Mouse (Mus musculus): Measurements from ENCODE around the gene Pold4. TPM values are rescaled to one million over a fixed set of nuclear protein-coding genes. Genes with fewer than 3 reads are reported as not detected.

Gene Pold4
- polyA plus RNA-seq, 1 experiment from 2014 or later: 49.5 TPM

DNA sequence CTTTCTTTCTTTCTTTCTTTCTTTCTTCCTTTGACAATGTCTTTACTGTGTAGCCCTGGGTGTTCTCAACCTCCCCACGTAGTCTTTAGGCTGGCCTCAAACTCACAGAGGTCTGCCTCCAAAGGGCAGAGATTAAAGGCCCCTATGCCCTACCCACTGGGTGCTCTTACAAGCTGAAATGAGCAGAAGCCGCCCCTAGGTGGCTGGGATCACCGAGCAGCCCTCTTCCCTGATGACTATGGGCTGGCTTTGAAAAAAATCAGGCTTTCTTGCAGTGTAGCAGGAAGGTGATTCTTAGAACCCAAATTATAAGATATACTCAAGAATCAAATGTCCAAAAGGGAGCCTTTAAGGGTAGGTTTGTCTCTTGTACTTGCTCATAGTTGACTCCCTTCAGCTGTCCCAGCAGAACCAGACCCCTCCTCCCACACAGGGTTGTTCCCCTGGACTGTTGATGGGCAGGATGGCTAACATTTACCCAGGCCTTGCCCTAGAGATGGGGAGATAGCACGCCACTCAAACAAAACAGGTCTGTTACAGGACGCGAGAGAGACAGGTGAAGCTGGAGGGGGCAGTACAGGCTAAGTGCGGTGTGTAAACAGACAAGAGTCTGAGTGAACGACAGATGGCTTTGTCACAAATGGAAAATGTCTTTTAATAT lies 29.5 kb downstream of the Pold4 start:
- no peaks in the 10 kb centered on the region for H3K27me3 ChIP-seq
- ChIA-PET POLR2A (interaction anchor here (0.6 kb wide), 1 partner anchor 47 kb away, joined by 3 read pairs; the partner anchor contains the start of gene AC109138.7), CTCF (interaction anchor here (1.2 to 1.5 kb wide), 2 partner anchors 23 to 54 kb away, joined by 3 to 4 read pairs; no protein-coding TSS in a partner anchor)
- in situ Hi-C loops (cut with MboI; ENCODE audit: low pct_unique_long_range_greater_than_20kb): no loop called here
- TF ChIP-seq CTCF (IDR thresholded peaks at IDR 0.05): no peak
- DNase-seq (ENCODE audit: low read depth, low spot score) (no peak), ATAC-seq (no peak)

DNA sequence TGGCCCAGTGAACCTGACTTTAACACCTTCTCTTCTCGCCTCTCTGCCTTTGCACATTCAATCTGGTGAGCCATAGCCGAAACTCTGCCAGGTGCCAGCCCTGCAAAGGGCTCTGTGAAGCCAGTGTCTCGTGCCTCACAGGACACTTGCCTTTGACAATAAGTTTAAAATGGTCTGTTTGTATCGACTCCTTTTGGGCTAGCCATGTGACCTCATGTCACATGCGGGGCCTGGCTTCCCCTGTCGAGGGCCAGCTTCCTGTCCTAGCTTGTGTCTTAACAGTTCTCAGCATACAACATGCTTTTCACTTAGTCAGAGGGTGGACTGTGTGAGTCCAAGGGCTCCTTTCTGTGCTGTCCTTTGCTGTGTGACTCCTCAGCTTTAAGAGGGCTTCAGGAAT lies 31.1 kb downstream of the Pold4 start:
- in situ Hi-C loops (cut with MboI; ENCODE audit: low pct_unique_long_range_greater_than_20kb): no loop called here
- no peaks in the 10 kb centered on the region for H3K27me3 ChIP-seq
- no peak for ATAC-seq
- POLR2A ChIA-PET: no interaction called here
- TF ChIP-seq CTCF (IDR thresholded peaks at IDR 0.05): no peak
- no peak for DNase-seq (ENCODE audit: low read depth, low spot score)
- CTCF ChIA-PET: interaction anchor here (1.5 kb wide), 1 partner anchor 21 kb away, joined by 4 read pairs; no protein-coding TSS in a partner anchor

DNA sequence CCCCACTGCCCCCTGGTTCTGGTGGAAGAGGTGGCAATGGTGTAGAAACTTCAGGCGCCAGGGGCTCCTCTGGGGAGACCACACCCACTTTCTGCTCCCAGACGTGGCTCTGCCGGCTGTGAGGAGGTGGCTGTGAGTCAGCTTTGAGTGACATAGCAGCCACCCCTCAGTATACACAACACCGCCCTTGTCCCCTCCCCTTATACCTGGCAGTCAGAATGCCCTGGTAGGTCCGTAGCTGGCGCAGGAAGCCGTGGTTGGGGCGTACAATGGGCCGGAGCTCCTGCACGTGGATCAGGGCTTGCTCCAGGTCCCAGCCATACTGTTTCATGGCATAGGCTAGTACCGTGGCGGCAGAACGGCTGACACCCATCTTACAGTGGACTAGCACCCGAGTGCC lies 32.0 kb downstream of the Pold4 start:
- no peak for TF ChIP-seq CTCF (IDR thresholded peaks at IDR 0.05)
- ChIA-PET POLR2A (no interaction called here), CTCF (no interaction called here)
- in situ Hi-C loops (cut with MboI; ENCODE audit: low pct_unique_long_range_greater_than_20kb): no loop called here
- no peaks in the 10 kb centered on the region for H3K27me3 ChIP-seq
- ATAC-seq: no peak
- no peak for DNase-seq (ENCODE audit: low read depth, low spot score)

DNA sequence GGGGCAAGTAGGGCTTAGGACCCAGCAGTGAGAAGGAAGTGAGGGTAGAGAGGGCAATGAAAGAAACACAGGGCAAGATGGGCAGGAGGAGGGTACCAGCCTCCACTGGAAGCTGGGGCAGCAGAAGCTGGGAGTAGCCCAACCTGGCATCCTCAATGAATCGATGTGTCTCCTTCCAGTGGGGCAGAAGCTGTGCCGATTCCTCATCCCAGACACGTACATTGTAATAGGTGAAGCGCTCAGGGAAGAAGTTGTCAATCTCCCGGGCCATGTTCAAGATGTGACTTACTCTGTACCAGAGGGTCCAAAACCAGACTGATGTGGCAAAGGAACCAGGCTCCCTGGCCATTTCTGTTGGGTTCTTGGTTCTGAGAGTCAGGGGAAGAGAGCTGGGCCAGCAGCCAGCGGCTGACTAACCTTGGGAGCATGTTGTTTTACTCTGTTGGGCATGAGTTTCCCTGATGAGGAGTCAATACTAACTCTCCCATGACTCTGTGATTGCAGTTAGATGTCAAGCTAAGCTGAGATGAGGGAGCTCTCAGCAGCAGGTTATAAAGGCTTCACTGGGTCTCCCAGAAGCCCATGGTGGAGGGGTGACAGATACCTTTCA lies 32.6 kb downstream of the Pold4 start:
- ATAC-seq: no peak
- in situ Hi-C loops (cut with MboI; ENCODE audit: low pct_unique_long_range_greater_than_20kb): no loop called here
- TF ChIP-seq CTCF (IDR thresholded peaks at IDR 0.05): no peak
- ChIA-PET POLR2A (no interaction called here), CTCF (interaction anchor here (1.0 to 1.6 kb wide), 3 partner anchors 19 to 69 kb away, joined by 3 to 5 read pairs (median 3); partner anchors contain the start of gene Ankrd13d)
- DNase-seq (ENCODE audit: low read depth, low spot score): no peak
- H3K27me3 ChIP-seq: no peaks in the 10 kb centered on the region

DNA sequence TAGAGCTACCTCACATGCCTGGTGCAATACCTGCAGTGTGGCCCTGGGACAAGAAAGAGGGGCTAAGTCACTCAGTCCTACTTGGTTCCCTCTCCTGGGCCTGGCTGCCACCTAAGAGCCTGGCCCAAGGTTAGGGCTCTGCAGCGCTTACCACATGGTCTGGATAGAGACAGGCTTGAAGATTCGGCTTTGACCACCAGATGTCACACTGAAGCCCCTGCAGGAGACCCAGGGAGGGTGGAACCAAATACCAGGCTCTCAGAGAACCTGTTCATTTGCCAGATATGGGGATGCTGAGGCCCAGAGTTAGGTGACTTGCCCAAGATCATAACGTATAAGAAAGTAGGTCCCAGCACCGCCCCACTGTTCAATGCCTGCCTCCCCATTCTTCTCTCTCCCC lies 34.3 kb downstream of the Pold4 start:
- TF ChIP-seq CTCF (IDR thresholded peaks at IDR 0.05): no peak
- in situ Hi-C loops (cut with MboI; ENCODE audit: low pct_unique_long_range_greater_than_20kb): no loop called here
- POLR2A ChIA-PET: no interaction called here
- CTCF ChIA-PET: no interaction called here
- no peak for DNase-seq (ENCODE audit: low read depth, low spot score)
- no peaks in the 10 kb centered on the region for H3K27me3 ChIP-seq
- no peak for ATAC-seq

DNA sequence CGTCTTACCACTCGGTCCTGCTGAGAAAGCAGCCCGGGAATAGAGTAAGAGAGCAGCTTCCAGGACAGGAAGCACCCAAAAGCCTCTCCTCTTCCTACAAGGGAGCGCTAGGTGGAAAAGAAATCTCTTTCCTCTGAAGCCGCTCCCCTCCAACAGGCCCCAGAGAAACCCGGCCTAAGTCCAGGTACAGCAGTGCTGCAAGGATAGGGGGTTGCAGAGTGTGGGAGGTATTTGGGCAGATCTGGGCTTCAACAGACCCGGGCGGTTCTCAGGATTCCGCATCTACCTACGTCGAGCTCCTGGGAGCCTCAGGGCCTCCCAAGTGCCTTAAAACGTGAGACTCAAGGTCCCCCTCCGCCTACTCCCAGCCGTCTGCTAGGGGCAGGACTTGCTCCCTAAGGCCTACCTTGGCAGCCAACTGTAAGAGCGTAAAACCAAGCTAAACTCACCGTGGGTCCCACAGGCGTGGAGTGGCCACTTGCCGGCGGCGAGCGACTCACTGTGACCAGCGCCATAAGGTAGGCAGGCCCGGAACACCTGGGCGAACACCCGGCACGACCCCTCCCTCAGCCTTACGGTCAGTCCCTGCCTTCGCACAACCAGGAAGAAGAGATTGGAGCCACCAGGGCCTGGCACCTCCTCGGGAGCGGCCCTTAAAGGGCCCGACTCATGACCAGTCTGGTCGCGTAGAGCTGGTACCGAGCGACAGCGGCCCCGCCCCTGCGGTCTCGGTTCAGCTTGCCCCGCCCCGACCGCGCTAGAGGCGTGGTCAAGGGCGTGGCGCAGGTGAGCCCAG lies 37.1 kb downstream of the Pold4 start, which contains the start of gene Ssh3:
TSS of gene Ssh3 (minus strand) at position 615 of the 796 bp plus-strand sequence.
- ATAC-seq: peak; percentile 77
- POLR2A ChIA-PET: interaction anchor here (0.6 to 1.4 kb wide), 3 partner anchors 22 to 39 kb away, joined by 3 to 7 read pairs (median 6); no protein-coding TSS in a partner anchor
- CTCF ChIA-PET: interaction anchor here (0.7 to 1.9 kb wide), 6 partner anchors 11 to 157 kb away, joined by 3 to 6 read pairs (median 4); partner anchors contain the start of gene Ankrd13d
- H3K27me3 ChIP-seq: no peaks in the 10 kb centered on the region
- no peak for TF ChIP-seq CTCF (IDR thresholded peaks at IDR 0.05)
- in situ Hi-C loops (cut with MboI; ENCODE audit: low pct_unique_long_range_greater_than_20kb): no loop called here
- peak; percentile 31 for DNase-seq (ENCODE audit: low read depth, low spot score)

DNA sequence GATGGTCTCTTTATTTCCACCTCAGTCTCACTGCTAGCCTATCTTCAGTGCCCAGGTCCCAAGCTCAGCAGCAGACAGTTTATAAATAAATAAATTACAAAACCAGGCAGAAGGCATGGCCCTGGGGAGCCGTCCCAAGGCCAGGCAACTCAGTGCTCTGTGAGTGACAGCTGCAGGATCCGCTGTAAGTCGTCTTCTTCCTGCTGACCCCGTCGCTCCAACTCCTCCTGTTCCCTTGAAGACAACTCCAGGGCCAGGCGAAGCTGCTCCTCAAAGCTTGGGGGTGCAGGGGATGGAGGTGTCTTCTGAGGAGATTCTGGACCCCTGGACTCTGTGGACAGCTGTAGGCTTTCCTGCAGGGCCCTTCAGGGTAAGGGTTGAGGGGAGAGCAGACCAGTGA lies 38.5 kb downstream of the Pold4 start:
- no peak for TF ChIP-seq CTCF (IDR thresholded peaks at IDR 0.05)
- ATAC-seq (no peak), DNase-seq (ENCODE audit: low read depth, low spot score) (no peak)
- ChIA-PET POLR2A (no interaction called here), CTCF (interaction anchor here (1.3 to 1.9 kb wide), 2 partner anchors 12 to 32 kb away, joined by 6 read pairs; partner anchors contain the start of gene Ankrd13d)
- H3K27me3 ChIP-seq: no peaks in the 10 kb centered on the region
- in situ Hi-C loops (cut with MboI; ENCODE audit: low pct_unique_long_range_greater_than_20kb): no loop called here

DNA sequence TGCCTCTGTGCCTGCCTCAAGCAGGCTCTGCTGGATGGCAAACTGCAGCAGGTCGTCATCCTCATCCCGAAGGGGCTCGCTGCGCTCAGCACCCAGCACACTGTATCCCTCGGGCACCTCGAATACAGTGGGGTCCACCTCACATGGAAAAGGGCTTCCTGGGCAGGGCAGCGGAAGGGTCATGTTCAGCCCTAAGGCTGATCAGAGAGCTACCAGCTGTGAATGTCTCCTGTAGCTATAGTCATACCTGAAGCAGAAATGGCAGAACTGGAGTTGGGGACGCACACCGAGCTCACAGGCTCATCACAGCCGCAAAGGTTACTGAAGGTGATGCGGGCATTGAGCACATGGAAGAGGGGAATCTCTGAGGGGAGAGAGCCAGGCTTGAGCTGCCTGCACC lies 39.3 kb downstream of the Pold4 start:
- ChIA-PET POLR2A (no interaction called here), CTCF (interaction anchor here (2.4 kb wide), 1 partner anchor 12 kb away, joined by 8 read pairs; the partner anchor contains the start of gene Ankrd13d)
- no peak for DNase-seq (ENCODE audit: low read depth, low spot score)
- no peaks in the 10 kb centered on the region for H3K27me3 ChIP-seq
- no peak for ATAC-seq
- in situ Hi-C loops (cut with MboI; ENCODE audit: low pct_unique_long_range_greater_than_20kb): no loop called here
- TF ChIP-seq CTCF (IDR thresholded peaks at IDR 0.05): no peak

DNA sequence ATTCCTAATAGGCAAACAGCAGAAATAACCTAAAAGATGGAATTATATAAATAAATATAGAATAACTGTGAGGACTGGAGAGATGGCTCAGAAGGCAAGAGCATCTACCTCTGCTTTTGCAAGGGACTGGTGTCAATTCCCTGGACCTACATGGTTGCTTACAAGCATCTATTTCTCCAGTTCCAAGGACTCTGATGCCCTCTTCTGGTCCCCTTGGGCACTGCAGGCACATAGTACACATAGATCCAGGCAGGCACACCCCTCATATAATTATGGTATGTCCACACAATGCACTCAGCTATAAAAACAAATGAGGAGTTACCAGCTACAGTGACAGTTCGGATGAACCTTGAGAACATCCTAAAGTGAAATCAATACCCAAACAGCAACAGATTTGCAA lies 47.8 kb downstream of the Pold4 start:
- ChIA-PET CTCF (no interaction called here), POLR2A (no interaction called here)
- ATAC-seq (no peak), DNase-seq (ENCODE audit: low read depth, low spot score) (no peak)
- in situ Hi-C loops (cut with MboI; ENCODE audit: low pct_unique_long_range_greater_than_20kb): no loop called here
- TF ChIP-seq CTCF (IDR thresholded peaks at IDR 0.05): no peak
- H3K27me3 ChIP-seq: no peaks in the 10 kb centered on the region

DNA sequence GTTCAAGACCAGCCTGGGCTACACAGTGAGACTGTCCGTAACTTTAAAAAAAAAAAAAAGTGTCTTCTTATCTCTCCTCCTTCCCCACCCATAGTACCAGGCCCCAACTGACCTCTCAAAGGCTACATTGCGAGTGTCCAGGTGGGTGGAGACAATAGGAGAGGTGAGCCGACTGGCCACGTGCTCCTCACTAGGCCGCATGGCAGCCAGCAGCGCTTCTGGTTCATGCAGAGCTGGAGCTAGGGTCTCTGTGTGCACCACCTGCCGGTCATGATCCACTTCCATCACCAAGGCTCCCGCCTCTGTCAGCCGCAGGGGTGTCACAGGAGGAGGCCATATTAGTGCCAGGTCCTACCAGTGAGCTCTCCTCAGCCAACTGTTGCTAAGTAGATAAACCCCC lies 48.7 kb downstream of the Pold4 start:
- DNase-seq (ENCODE audit: low read depth, low spot score): no peak
- ChIA-PET CTCF (no interaction called here), POLR2A (no interaction called here)
- TF ChIP-seq CTCF (IDR thresholded peaks at IDR 0.05): no peak
- ATAC-seq: no peak
- H3K27me3 ChIP-seq: no peaks in the 10 kb centered on the region
- in situ Hi-C loops (cut with MboI; ENCODE audit: low pct_unique_long_range_greater_than_20kb): no loop called here
